Mouse (Mus musculus) CH12.LX (cell line): ENCODE data around the gene Cdca3.
A peak's percentile ranks its signal among the peaks of the same experiment; 100 is the strongest.

Experiments used
- CHD2 ChIP-seq: IDR thresholded peaks from 2 replicates; pipeline ENCODE4 v1.6.1; 2011; ENCODE audit warnings: low read length, improper control_type of control experiment
- CTCF ChIP-seq, 2 experiments: IDR thresholded peaks in 1 of 2; conservative IDR thresholded peaks in 1 of 2; 2 replicates each; pipeline ENCODE4 v1.5.1; 2011 to 2012; ENCODE audit warnings: low read depth in 2 of 2, low read length in 2 of 2, improper control_type of control experiment in 1 of 2, inconsistent platforms in 1 of 2, mild to moderate bottlenecking in 1 of 2, moderate library complexity in 1 of 2
- EP300 ChIP-seq: IDR thresholded peaks from 2 replicates; pipeline ENCODE4 v1.6.1; 2011; ENCODE audit warnings: low read length, improper control_type of control experiment
- JUND ChIP-seq: conservative IDR thresholded peaks from 2 replicates; pipeline ENCODE4 v1.6.1; 2011; ENCODE audit warnings: low read depth, low read length, improper control_type of control experiment
- MAX ChIP-seq: IDR thresholded peaks from 2 replicates; pipeline ENCODE4 v1.6.1; 2011; ENCODE audit warnings: low read length, improper control_type of control experiment
- MEF2A ChIP-seq: IDR thresholded peaks from 2 replicates; pipeline ENCODE4 v1.6.1; 2014; ENCODE audit warnings: low read depth, mild to moderate bottlenecking, inconsistent platforms, low read length, improper control_type of control experiment, borderline replicate concordance
- MYC ChIP-seq: IDR thresholded peaks from 2 replicates; pipeline ENCODE4 v1.6.1; 2011; ENCODE audit warnings: low read depth, mild to moderate bottlenecking, improper control_type of control experiment, low read length
- POLR2A ChIP-seq: IDR thresholded peaks from 2 replicates; pipeline ENCODE4 v1.6.1; 2011; ENCODE audit warnings: low read depth, mild to moderate bottlenecking, improper control_type of control experiment, low read length
- SIN3A ChIP-seq: IDR thresholded peaks from 2 replicates; pipeline ENCODE4 v1.6.1; 2012; ENCODE audit warnings: low read length, improper control_type of control experiment, inconsistent platforms
- TCF12 ChIP-seq: IDR thresholded peaks from 2 replicates; pipeline ENCODE4 v1.6.1; 2014; ENCODE audit warnings: low read depth, mild to moderate bottlenecking, inconsistent platforms, low read length, improper control_type of control experiment
- UBTF ChIP-seq: IDR thresholded peaks from 2 replicates; pipeline ENCODE4 v1.6.1; 2012; ENCODE audit warnings: low read depth, mild to moderate bottlenecking, inconsistent platforms, low read length, improper control_type of control experiment, moderate library complexity
- USF1 ChIP-seq: IDR thresholded peaks from 2 replicates; pipeline ENCODE4 v1.6.1; 2014; ENCODE audit warnings: low read depth, mild to moderate bottlenecking, inconsistent platforms, low read length, improper control_type of control experiment
- USF2 ChIP-seq: conservative IDR thresholded peaks from 2 replicates; pipeline ENCODE4 v1.6.1; 2011; ENCODE audit warnings: low read depth, low read length, improper control_type of control experiment
- ZC3H11A ChIP-seq: IDR thresholded peaks from 2 replicates; pipeline ENCODE4 v1.6.1; 2012; ENCODE audit warnings: low read depth, mild to moderate bottlenecking, inconsistent platforms, low read length, improper control_type of control experiment

- TF ChIP-seq CTCF (conservative IDR thresholded peaks at IDR 0.05 in 1 of 2, IDR thresholded peaks at IDR 0.05 in 1 of 2; ENCODE audit: low read depth in 2 of 2, low read length in 2 of 2) (no peak), POLR2A (0 out of 2 replicates have a peak, but pooled peaks have one; percentile 2), USF1 (no peak), CHD2 (no peak), MYC (no peak), SIN3A (no peak), MEF2A (no peak), UBTF (no peak), JUND (no peak), USF2 (no peak), TCF12 (no peak), MAX (no peak), EP300 (no peak), ZC3H11A (no peak)
Measured at GRCm38 (mm10) chr6:124834512-124835081, 5.2 kb downstream of the Cdca3 start.
